Mouse (Mus musculus) embryonic facial prominence, embryonic 14.5 days (tissue): ENCODE measurements around the gene Pfkp. TPM values are rescaled to one million over a fixed set of nuclear protein-coding genes. Genes with fewer than 3 reads are reported as not detected.
A peak's percentile ranks its signal among the peaks of the same experiment; 100 is the strongest.

Experiments used
- ATAC-seq: fragments of 200-750 bp; cut with Nextera tagmentation; 2 replicates; pipeline ENCODE4 v1.8.0; 2017; ENCODE audit warnings: low read depth, moderate number of reproducible peaks, moderate TSS enrichment
- DNase-seq: peaks from one replicate; pipeline ENCODE4 v3.0.0-alpha.2; 2015; ENCODE audit warnings: low spot score
- H3K27ac ChIP-seq: fragments of 300-500 bp; sonication (generic); replicated peaks from 2 replicates; pipeline ENCODE4 v1.5.1; 2014; ENCODE audit warnings: low read depth, mild to moderate bottlenecking, low read length, moderate library complexity
- H3K27me3 ChIP-seq: fragments of 300-500 bp; sonication (generic); replicated peaks from 2 replicates; pipeline ENCODE4 v1.6.1; 2014; ENCODE audit warnings: low read length; ENCODE audit not compliant: control insufficient read depth, insufficient read depth
- H3K36me3 ChIP-seq: fragments of 300-500 bp; sonication (generic); 2 replicates; pipeline ENCODE4 v1.6.1; 2014; ENCODE audit warnings: low read length, mixed read lengths; ENCODE audit not compliant: control insufficient read depth, insufficient read depth
- H3K4me1 ChIP-seq: fragments of 300-500 bp; sonication (generic); 2 replicates; pipeline ENCODE4 v1.6.1; 2014; ENCODE audit warnings: antibody characterized with exemption, low read length; ENCODE audit not compliant: control insufficient read depth, insufficient read depth
- H3K4me2 ChIP-seq: fragments of 300-500 bp; sonication (generic); 2 replicates; pipeline ENCODE4 v1.6.1; 2014; ENCODE audit warnings: low read depth, mild to moderate bottlenecking, low read length, moderate library complexity, mixed read lengths
- H3K4me3 ChIP-seq: fragments of 300-500 bp; sonication (generic); 2 replicates; pipeline ENCODE4 v1.5.1; 2014; ENCODE audit warnings: low read depth, mild to moderate bottlenecking, low read length
- H3K9ac ChIP-seq: fragments of 300-500 bp; sonication (generic); 2 replicates; pipeline ENCODE4 v1.6.1; 2014; ENCODE audit warnings: low read depth, mild to moderate bottlenecking, low read length, moderate library complexity, mixed read lengths
- H3K9me3 ChIP-seq: fragments of 300-500 bp; sonication (generic); 2 replicates; pipeline ENCODE4 v1.6.1; 2016; ENCODE audit warnings: low read length; ENCODE audit not compliant: control insufficient read depth
- WGBS: fragments of 180-500 bp; shearing (Covaris S2); extraction: QIAGEN DNeasy Blood & Tissue Kit; methylation state at CpG from one replicate; pipeline ENCODE4 v1.1.7; 2014; 5-methylcytosine and 5-hydroxymethylcytosine counted together
- polyA plus RNA-seq: library from polyadenylated mRNA; unstranded; fragments of >200 nt; fragmentation: Nextera tagmentation; extraction: Ambion mirVana; gene quantifications from 2 replicates; pipeline ENCODE4 v1.2.1, GENCODE M21; 2014

Gene Pfkp
- polyA plus RNA-seq, 1 experiment from 2014 or later: 27.7 TPM

DNA sequence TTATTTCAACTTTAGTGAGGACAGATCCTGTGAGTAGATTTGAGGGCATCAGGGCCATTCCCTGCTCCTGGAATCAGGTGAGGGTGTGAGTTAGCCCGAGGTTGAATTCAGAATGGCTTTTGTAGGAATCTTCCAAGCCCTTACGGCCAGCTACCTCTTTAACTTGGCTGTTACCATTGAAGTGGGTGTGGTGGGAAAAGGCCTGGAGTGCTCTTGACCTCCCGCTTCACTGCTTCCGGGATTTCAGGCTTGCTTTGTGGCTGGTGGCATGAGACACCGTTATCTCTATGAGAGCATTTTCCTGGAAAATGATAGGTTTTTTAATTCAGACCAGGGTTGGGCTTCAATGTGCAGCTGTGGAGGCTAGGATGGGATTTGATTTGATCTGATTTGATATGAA is 83.0 kb downstream of the Pfkp start:
- DNase-seq (no peak), ATAC-seq (no peak)
- Histone ChIP-seq H3K9ac (no peak overlapping the region), H3K9me3 (no peaks in the 10 kb centered on the region), H3K4me3 (no peak overlapping the region), H3K27ac (no peak overlapping the region), H3K27me3 (no peaks in the 10 kb centered on the region), H3K4me2 (no peak overlapping the region), H3K4me1 (no peaks in the 10 kb centered on the region), H3K36me3 (peaks cover 97% of the 10 kb centered on the region)
- 95% methylated on average over 5 of the region's 5 CpGs for WGBS

DNA sequence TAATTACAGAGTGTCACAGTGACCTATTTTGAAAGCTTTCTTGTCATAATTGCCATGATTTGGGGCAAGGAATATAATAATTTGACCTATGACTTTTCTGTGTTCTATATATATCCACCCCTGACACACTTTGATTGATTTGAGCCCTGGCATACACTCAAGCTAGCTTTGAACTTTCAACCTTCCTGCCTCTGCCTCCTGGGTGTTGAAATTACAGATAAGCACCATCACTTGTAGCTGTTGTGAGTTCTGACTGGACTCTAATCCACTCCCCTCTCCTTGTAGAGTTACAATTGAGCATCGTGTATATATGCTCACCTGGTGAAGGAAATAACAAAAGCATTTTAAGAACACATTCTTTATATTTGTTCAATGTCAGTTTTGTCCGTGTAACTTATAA is 86.2 kb downstream of the Pfkp start:
- no peak overlapping the region for H3K27ac ChIP-seq
- DNase-seq (no peak), ATAC-seq (no peak)
- H3K9ac ChIP-seq: no peak overlapping the region
- no peaks in the 10 kb centered on the region for H3K27me3 ChIP-seq
- no peak overlapping the region for H3K4me3 ChIP-seq
- H3K9me3 ChIP-seq: no peaks in the 10 kb centered on the region
- peaks cover 96% of the 10 kb centered on the region for H3K36me3 ChIP-seq
- whole genome bisulfite sequencing: 90% methylated on average over 2 of the region's 2 CpGs
- H3K4me1 ChIP-seq: no peaks in the 10 kb centered on the region
- H3K4me2 ChIP-seq: no peak overlapping the region

DNA sequence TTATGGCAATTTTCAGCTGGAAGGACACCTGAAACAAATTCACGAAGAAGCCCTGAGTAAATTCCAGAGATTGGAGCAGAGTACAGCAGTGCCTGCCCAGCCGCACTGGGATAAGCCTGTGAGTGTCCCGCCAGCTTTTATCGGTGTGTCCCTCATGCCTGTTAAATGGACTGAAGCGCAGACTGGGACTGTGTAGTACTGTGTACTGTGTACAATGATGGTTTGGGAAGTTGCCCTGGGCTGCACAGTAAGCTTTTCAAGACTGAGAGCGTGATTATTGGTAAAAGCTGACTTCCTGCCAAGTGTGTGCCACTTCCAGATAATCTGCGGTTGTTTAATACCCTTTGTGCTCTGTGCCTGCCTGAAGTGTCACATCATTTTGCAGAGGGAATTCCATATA is 90.8 kb downstream of the Pfkp start:
- Histone ChIP-seq H3K4me2 (no peak overlapping the region), H3K36me3 (peaks cover 90% of the 10 kb centered on the region), H3K9ac (no peak overlapping the region), H3K27ac (no peak overlapping the region), H3K4me1 (no peaks in the 10 kb centered on the region), H3K9me3 (no peaks in the 10 kb centered on the region), H3K27me3 (no peaks in the 10 kb centered on the region), H3K4me3 (no peak overlapping the region)
- DNase-seq (no peak), ATAC-seq (0 out of 2 replicates have a peak, but pooled peaks have one; percentile 18)
- 88% methylated on average over 7 of the region's 7 CpGs for WGBS

- 95% methylated on average over 11 of the region's 11 CpGs for WGBS
- no peaks in the 10 kb centered on the region for H3K27me3 ChIP-seq
These were observed 92.9 kb downstream of the Pfkp start for GRCm38 (mm10) chr13:6555656-6556055.

GRCm38 (mm10) chr13:6553708-6554107 is 94.9 kb downstream of the Pfkp start:
- Histone ChIP-seq H3K9ac (no peak overlapping the region), H3K36me3 (peaks cover 80% of the 10 kb centered on the region), H3K4me3 (no peak overlapping the region), H3K4me1 (0 out of 2 replicates have a peak, but pooled peaks cover 4% of the 10 kb centered on the region), H3K9me3 (no peaks in the 10 kb centered on the region), H3K27ac (no peak overlapping the region), H3K4me2 (no peak overlapping the region), H3K27me3 (no peaks in the 10 kb centered on the region)
- WGBS: 87% methylated on average over 1 of the region's 2 CpGs
- no peak for ATAC-seq
- DNase-seq: peak; percentile 36

More at GRCm38 (mm10) chr13:6555656-6556055, 92.9 kb downstream of the Pfkp start:
- no peak for ATAC-seq
- H3K4me3 ChIP-seq: no peak overlapping the region
- H3K9me3 ChIP-seq: no peaks in the 10 kb centered on the region
- no peak for DNase-seq
- no peaks in the 10 kb centered on the region for H3K4me1 ChIP-seq
- H3K4me2 ChIP-seq: no peak overlapping the region
- H3K9ac ChIP-seq: no peak overlapping the region
- H3K36me3 ChIP-seq: peaks cover 87% of the 10 kb centered on the region
- H3K27ac ChIP-seq: no peak overlapping the region

DNA sequence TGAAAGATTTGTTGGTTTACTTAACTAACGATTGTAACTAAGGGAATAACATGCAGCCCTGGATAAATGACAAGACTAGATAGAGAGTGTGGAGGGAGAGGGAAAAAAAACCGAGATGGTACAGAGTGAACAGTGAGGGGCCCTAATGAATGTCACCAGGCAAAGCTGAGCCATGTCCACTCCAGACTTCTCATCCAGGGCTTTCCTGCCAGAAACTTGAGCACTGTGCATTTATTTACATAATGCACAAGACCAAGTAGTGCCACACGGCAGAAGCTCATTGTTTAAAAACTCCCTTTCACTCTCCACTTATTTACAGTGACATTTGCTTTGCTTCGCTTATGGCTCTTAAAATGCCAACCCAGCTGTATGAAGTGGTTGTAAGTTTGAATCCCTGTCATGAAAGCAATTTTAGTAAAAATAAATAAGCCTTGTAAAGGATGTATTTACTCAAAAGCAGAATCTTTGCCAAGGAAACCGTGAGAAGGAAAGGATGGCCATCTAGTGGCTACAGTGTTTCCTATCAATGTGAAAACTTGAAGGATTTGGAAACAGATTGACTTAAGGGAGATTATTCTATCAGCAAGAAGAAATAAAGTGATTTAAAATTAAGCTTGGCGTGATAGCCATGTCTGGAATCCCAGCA is 113.2 kb downstream of the Pfkp start:
- Histone ChIP-seq H3K27me3 (no peaks in the 10 kb centered on the region), H3K4me3 (no peak overlapping the region), H3K9ac (no peak overlapping the region), H3K27ac (no peak overlapping the region), H3K36me3 (no peaks in the 10 kb centered on the region), H3K4me1 (no peaks in the 10 kb centered on the region), H3K4me2 (no peak overlapping the region), H3K9me3 (no peaks in the 10 kb centered on the region)
- ATAC-seq: no peak
- peak; percentile 54 for DNase-seq
- 38% methylated on average over 6 of the region's 6 CpGs for WGBS

GRCm38 (mm10) chr13:6532683-6533082 is 115.9 kb downstream of the Pfkp start:
- no peaks in the 10 kb centered on the region for H3K4me1 ChIP-seq
- 74% methylated on average over 1 of the region's 1 CpGs for WGBS
- H3K4me3 ChIP-seq: no peak overlapping the region
- no peak overlapping the region for H3K9ac ChIP-seq
- no peaks in the 10 kb centered on the region for H3K9me3 ChIP-seq
- DNase-seq (no peak), ATAC-seq (no peak)
- H3K36me3 ChIP-seq: no peaks in the 10 kb centered on the region
- no peak overlapping the region for H3K4me2 ChIP-seq
- H3K27ac ChIP-seq: no peak overlapping the region
- no peaks in the 10 kb centered on the region for H3K27me3 ChIP-seq

Other genes with a start within 250 kb of the Pfkp start
- 85.3 and 99.9 TPM in 2 replicates for gene Pitrm1, start 100.6 kb downstream of the Pfkp start, polyA plus RNA-seq